Mouse (Mus musculus) layer of hippocampus, adult 6 months (tissue): ENCODE results near the gene Arl14ep. TPM values are rescaled to one million over a fixed set of nuclear protein-coding genes. Genes with fewer than 3 reads are reported as not detected.

Experiments used
- long read RNA-seq, 2 experiments: library from polyadenylated mRNA; unstranded; transcript quantifications; one replicate each; pipeline ENCODE4 v2.0.0; 2019 to 2020
- polyA plus RNA-seq: library from polyadenylated mRNA; unstranded; fragments of <200 nt; fragmentation: Nextera tagmentation; gene quantifications from 2 replicates; pipeline ENCODE4 v1.2.3, GENCODE M21; 2021

Arl14ep gene
- 33.8 and 55.6 TPM in 2 replicates for polyA plus RNA-seq
- long read RNA-seq, experiment 1, transcript Arl14ep-201 (5 exons, 3,337 nt): major isoform, 8 of 65 reads
- long read RNA-seq, experiment 1, partial matches to known transcripts: 5 of 65 reads
- long read RNA-seq, experiment 1, other reads (novel, unspliced or antisense): 50 of 65 reads
- long read RNA-seq, experiment 2, transcript Arl14ep-201 (5 exons, 3,337 nt): major isoform, 45 of 133 reads
- long read RNA-seq, experiment 2, partial matches to known transcripts: 66 of 133 reads
- long read RNA-seq, experiment 2, other reads (novel, unspliced or antisense): 22 of 133 reads

GRCm38 (mm10) chr2:106973959-106974639 lies at the start of gene Arl14ep:
Arl14ep (minus strand) TSS chr2:106974424.

Other genes with a start within 250 kb of the Arl14ep start
- not detected in 2 replicates for gene Fshb, start 85.2 kb upstream of the Arl14ep start, polyA plus RNA-seq